ENCODE assay signal across 25 mouse cellular contexts in genomic region chr3:139733156-139733555, GRCm38 (mm10).
DNase-seq lines count a peak whose midpoint lies in the region; ATAC-seq lines count a peak whose summit lies in the region.
"Had no signal": no experiment of that assay in that cellular context is flagged by ENCODE, and none has a peak within 500 bp of the region (broad histone marks: within the 10 kb centered on the region; RNA-seq: fewer than 3 reads in every experiment).

No protein-coding gene starts in this region.

- WGBS in heart, embryonic 11.5 days (ENCODE audit: insufficient replicate concordance) = 80% methylated on average over 2 of the region's 2 CpGs

- DNase-seq in cerebellum, adult 8-10 months = no peak
- peak; percentile 66 for DNase-seq in heart, adult 11 months
- peak; percentile 53 for DNase-seq in brain, adult 2 months (ENCODE audit: low read depth, low spot score)
- DNase-seq: adrenal gland, adult 8-10 months; adrenal gland, postnatal 14 days; adrenal gland, postnatal 36 days; B cell, adult 2 months; cerebellum, adult 11-12 months; cerebellum, postnatal 14 days; cerebellum, postnatal 36 days; embryo, embryonic 11 days had no signal

- H3K4me3 ChIP-seq in heart, embryonic 11.5 days (ENCODE audit: low read depth, low read length) = no peak overlapping the region
- H3K4me3 ChIP-seq: embryonic facial prominence, embryonic 13.5 days; embryonic facial prominence, embryonic 15.5 days; erythroblast, embryonic 14.5 days; forebrain, embryonic 10.5 days; forebrain, embryonic 12.5 days had no signal

- H3K9ac ChIP-seq in heart, embryonic 11.5 days (ENCODE audit: low read depth, low read length) = no peak overlapping the region
- H3K9ac ChIP-seq: embryonic facial prominence, embryonic 13.5 days; embryonic facial prominence, embryonic 15.5 days; forebrain, embryonic 12.5 days had no signal

- no peaks in the 10 kb centered on the region for H3K27me3 ChIP-seq in heart, embryonic 11.5 days (ENCODE audit: control insufficient read depth, insufficient read depth, low read length)
- H3K27me3 ChIP-seq: CH12.LX; embryonic facial prominence, embryonic 13.5 days; embryonic facial prominence, embryonic 15.5 days; forebrain, embryonic 12.5 days; Patski had no signal

- H3K36me3 ChIP-seq in heart, embryonic 11.5 days (ENCODE audit: control insufficient read depth, insufficient read depth, low read length) = no peaks in the 10 kb centered on the region
- H3K36me3 ChIP-seq: embryonic facial prominence, embryonic 13.5 days; embryonic facial prominence, embryonic 15.5 days; forebrain, embryonic 10.5 days; forebrain, embryonic 12.5 days; G1E had no signal

- peak; percentile 72; the same call in 1 of the 2 replicates for ATAC-seq in cerebellum, adult (ENCODE audit: insufficient number of reproducible peaks, low FRiP score, low TSS enrichment)
- no peak for ATAC-seq in heart, embryonic 11.5 days (replicated peaks; ENCODE audit: insufficient number of reproducible peaks, low FRiP score, low TSS enrichment)
- ATAC-seq: activated CD4-positive, CD25-positive, alpha-beta regulatory T cell, adult 4 months; CD4-positive, CD25-positive, alpha-beta regulatory T cell, adult 4 months; forebrain, embryonic 14.5 days; forebrain, embryonic 16.5 days; Patski had no signal

- no peaks in the 10 kb centered on the region for H3K9me3 ChIP-seq in heart, embryonic 11.5 days (replicated peaks; ENCODE audit: control insufficient read depth, low read length)
- H3K9me3 ChIP-seq: embryonic facial prominence, embryonic 13.5 days; embryonic facial prominence, embryonic 15.5 days; forebrain, embryonic 10.5 days; forebrain, embryonic 12.5 days; G1E had no signal

- no peak overlapping the region for H3K27ac ChIP-seq in heart, embryonic 11.5 days (ENCODE audit: low read depth, low read length)
- H3K27ac ChIP-seq: embryonic facial prominence, embryonic 13.5 days; embryonic facial prominence, embryonic 15.5 days; forebrain, embryonic 10.5 days; forebrain, embryonic 12.5 days had no signal

- H3K4me1 ChIP-seq in heart, embryonic 11.5 days (ENCODE audit: control insufficient read depth, insufficient read depth, low read length) = no peaks in the 10 kb centered on the region
- H3K4me1 ChIP-seq: embryonic facial prominence, embryonic 13.5 days; embryonic facial prominence, embryonic 15.5 days; forebrain, embryonic 10.5 days; forebrain, embryonic 12.5 days had no signal

- no peak overlapping the region for H3K4me2 ChIP-seq in heart, embryonic 11.5 days
- H3K4me2 ChIP-seq: embryonic facial prominence, embryonic 13.5 days; embryonic facial prominence, embryonic 15.5 days; forebrain, embryonic 12.5 days had no signal
